Mouse (Mus musculus) neural tube, embryonic 10.5 days (tissue): ENCODE data around the gene Vmn1r177.
"Not testable (repeated sequence)": the region's sequence is repeated elsewhere in the genome, so short reads cannot be mapped to it uniquely, and the experiment has no call there.

Experiments
- DNase-seq: peaks from one replicate; pipeline ENCODE4 v3.0.0-alpha.2; 2017; ENCODE audit warnings: low spot score; ENCODE audit errors: extremely low spot score

The Vmn1r177 gene

DNA sequence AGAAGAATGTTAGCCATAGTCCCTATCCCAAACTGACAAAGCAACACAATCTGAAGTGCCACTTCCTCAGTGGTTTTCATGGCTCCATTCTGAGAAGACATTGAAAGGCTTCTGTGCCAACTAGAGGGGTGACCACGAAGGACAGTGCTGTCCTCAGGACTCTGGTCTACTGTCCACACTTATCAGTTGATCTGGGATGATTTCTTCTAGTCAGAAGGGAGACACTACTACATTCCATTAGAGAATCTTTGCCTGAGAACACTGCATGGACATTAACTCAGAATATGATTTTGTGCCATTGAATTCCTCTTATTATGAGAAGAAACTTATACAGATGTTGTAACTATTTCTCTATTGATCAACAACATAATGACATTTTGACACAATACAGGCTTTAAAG, at the start of gene Vmn1r177:
TSS of gene Vmn1r177 (minus strand) at position 101 of the 400 bp plus-strand sequence.
- DNase-seq: not testable (repeated sequence)

DNA sequence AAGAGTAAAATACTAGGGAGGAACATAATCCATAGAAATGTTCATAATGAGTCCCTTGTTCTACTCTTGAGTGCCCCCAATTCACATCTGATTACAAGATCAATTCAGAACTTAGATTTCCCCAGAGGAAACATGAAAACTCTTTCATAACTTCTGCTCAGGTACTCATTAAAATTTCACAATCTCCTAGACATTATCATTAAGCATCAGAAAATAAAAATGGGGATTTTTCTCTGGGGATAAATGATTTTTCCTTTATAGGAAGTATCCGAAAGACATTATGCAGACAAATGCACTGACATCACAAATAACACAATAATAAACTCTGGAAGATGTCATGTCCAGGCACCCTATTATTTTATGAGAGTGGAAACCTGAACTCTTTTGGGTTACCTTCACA, 25.5 kb upstream of the Vmn1r177 start, which contains the start of gene Vmn1r178:
TSS of gene Vmn1r178 (plus strand) at position 301 of the 400 bp plus-strand sequence.
- DNase-seq: no peak

DNA sequence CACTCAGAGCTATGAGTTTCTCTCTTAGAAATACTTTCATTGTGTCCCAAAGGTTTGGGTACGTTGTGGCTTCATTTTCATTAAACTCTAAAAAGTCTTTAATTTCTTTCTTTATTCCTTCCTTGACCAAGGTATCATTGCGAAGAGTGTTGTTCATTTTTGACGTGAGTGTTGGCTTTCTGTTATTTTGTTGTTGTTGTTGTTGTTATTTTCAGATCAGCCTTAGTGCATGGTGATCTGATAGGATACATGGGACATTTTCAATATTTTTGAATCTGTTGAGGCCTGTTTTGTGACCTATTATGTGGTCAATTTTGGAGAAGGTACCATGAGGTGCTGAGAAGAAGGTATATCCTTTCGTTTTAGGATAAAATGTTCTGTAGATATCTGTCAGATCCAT, 10.7 kb upstream of the Vmn1r177 start:
- not testable (repeated sequence) for DNase-seq

DNA sequence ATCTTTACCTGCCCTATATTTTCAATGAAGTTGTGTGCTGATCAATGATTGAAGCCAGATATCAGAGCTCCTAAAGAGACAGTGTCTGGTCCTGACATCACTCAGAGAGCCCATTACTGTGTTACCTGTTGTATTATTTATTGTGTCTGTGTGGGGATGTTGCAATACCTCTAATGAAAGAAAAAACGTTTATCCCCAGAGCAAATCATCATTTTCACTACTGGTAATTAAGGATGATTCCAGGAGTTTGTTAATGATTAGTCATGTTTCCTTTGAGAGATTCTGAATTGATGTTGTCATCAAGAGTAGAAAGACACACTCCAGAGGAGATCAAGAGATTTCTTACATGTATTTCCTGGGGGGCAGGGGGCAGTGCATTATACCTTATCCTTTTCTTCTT, 29.0 kb downstream of the Vmn1r177 start, which contains the start of gene Vmn1r176:
TSS of gene Vmn1r176 (minus strand) at position 101 of the 400 bp plus-strand sequence.
- DNase-seq: not testable (repeated sequence)
